Mouse (Mus musculus): ENCODE measurements around the gene Dhdds. TPM values are rescaled to one million over a fixed set of nuclear protein-coding genes. Genes with fewer than 3 reads are reported as not detected.

Gene Dhdds
- 10 to 100 TPM; 62.2 to 62.6 TPM for total RNA-seq (2021)

GRCm38 (mm10) chr4:134000466-134001438 is at the start of gene Dhdds:
Dhdds (minus strand) TSS chr4:134000918.
- DNase-seq (ENCODE audit: extremely low spot score in 1 of 2, low spot score in 1 of 2): peak; percentile 85 to 87

- no peak for DNase-seq (ENCODE audit: extremely low spot score in 1 of 2, low spot score in 1 of 2)
Measured at GRCm38 (mm10) chr4:134047648-134048047, 46.9 kb upstream of the Dhdds start.

- DNase-seq (ENCODE audit: extremely low spot score in 1 of 2, low spot score in 1 of 2): no peak
Measured at GRCm38 (mm10) chr4:134043041-134043440, 42.3 kb upstream of the Dhdds start.

DNA sequence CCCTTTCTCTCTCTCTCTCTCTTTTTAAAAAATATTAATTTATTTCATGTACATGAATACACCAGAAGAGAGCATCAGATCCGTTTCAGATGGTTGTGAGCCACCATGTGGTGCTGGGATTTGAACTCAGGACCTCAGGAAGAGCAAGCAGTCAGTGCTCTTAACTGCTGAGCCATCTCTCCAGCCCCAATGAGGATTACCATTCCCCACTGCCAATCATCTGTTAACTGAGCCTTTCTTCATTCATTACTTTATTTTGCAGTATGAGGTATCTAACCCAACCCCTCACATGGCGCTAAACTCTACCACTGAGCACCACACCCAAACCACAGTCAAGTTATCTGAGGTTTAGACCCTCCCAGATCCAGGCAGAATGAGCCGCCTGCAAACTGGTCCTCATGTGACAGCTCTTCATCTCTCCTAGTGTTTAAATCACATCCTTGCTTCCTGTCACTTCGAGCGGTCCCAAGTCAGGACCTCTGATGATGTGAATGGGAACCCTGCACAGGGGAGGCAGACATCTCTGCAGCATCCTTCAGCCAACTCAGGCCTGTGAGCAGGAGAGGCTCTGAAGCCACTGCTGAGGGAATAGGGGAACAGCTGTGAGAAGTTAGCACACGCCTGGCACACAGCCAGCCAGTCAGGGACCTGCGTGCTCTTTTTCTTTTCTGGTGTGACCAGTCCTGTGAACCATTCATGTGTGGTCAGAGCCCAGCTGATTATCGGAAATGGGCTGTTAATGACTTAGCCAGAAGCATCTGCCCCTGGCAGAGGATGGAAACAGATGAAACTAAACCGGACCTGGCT is 40.8 kb upstream of the Dhdds start:
- DNase-seq (ENCODE audit: extremely low spot score in 1 of 2, low spot score in 1 of 2): no peak

- peak; percentile 78 to 94 for DNase-seq (ENCODE audit: extremely low spot score in 1 of 2, low spot score in 1 of 2)
Measured at GRCm38 (mm10) chr4:134035953-134036352, 35.2 kb upstream of the Dhdds start.

DNA sequence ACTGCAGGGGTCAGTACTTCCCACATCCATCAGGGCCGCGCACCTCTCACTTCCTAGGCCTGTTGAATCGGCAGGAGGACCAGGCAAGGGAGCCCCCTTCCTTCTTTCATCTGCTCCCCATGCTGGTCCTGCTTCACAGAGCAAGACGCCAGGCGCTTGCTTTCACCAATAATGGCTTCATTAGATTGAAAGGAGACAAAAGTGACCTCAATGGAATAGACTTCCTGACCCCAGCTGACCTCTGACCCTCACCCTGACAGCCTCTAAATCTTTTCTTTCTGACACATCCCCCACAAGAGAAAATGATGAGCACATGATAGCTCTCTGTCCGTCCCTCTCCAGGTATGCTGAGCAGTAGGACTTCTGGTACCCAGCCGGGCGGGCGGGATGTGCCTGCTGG is 25.1 kb upstream of the Dhdds start:
- no peak for DNase-seq (ENCODE audit: extremely low spot score in 1 of 2, low spot score in 1 of 2)

DNA sequence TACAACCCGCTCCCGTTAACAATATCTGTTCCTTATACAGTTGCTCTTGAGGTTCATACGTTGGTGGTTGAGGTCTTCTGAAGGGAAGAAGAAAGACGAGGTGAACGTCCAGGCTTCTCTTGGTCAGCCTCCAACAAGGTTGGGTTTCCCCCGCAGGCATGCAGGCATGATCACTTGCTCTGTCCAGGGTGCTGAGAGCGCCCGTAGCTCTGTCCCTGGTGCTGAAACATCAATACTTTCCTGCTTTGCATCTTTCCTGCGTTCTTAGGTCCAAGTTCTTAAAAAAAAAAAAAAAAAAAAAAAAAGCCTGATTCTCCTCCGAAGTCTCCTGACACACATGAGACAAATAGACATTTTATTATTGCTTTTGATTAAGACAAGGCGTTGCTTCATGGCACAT is 19.9 kb upstream of the Dhdds start:
- peak in 1 of 2 experiments; percentile 59 for DNase-seq (ENCODE audit: extremely low spot score in 1 of 2, low spot score in 1 of 2)

- no peak for DNase-seq (ENCODE audit: extremely low spot score in 1 of 2, low spot score in 1 of 2)
Measured at GRCm38 (mm10) chr4:134019641-134020351, 19.1 kb upstream of the Dhdds start.

DNA sequence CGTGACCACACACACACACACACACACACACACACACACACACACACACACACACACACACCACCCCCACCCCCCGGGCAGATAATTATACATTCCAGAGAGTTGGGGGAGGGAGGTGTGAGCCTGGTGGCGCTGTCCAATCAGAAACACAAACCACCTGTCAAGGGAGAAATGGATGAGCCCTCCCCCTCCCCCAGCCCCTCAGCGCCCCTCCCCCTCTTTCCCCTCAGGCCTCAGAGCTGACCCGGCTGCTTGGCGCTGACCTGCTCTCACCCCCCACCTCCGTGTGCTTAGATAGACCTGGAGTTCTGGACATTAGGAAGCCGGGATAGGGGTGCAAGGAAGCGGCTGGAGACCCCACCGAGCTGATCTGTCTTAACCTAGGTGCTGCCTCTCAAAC is 18.5 kb upstream of the Dhdds start:
- no peak for DNase-seq (ENCODE audit: extremely low spot score in 1 of 2, low spot score in 1 of 2)

- DNase-seq (ENCODE audit: extremely low spot score in 1 of 2, low spot score in 1 of 2): no peak
Measured at GRCm38 (mm10) chr4:134018779-134019145, 18.0 kb upstream of the Dhdds start, which contains the start of gene Lin28a. Lin28a (minus strand) TSS chr4:134018841.

DNA sequence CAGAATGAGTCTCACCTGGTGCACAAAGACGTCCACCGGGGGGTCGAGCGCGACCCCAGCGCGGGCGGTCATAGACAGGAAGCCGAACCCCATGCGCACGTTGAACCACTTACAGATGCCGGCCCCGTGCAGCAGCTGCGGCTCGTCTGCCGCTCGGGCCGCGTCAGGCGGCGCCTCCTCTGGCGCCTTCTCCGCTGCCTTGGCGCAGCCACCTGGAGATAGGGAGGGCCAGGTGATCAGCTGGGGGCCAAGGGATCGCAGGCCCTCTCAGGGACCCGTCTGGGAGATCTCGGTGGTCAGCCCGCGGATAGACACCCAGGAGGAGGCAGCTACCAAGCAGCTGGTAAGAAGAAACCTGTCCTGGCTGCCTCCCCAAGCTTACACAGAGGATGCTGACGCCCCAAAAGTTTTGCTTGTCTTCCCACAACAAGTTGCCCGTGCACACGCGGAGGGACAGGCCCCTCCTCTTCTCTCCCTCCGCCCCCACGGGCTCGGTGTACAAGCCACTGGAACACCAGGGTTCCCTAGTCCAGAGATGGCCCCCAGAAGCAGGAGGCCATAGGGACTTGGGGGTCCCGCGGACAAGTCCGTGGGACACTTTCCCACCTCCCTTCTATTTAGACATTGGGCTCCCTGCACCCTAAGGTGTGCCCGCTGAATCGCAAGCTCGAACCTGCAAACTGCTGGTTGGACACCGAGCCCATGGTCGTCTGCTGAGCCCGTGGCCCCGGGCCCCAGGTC is 17.5 kb upstream of the Dhdds start:
- DNase-seq (ENCODE audit: extremely low spot score in 1 of 2, low spot score in 1 of 2): no peak

- no peak for DNase-seq (ENCODE audit: extremely low spot score in 1 of 2, low spot score in 1 of 2)
Measured at GRCm38 (mm10) chr4:134017201-134017865, 16.6 kb upstream of the Dhdds start.

GRCm38 (mm10) chr4:134016767-134017166 is 16.0 kb upstream of the Dhdds start:
- no peak for DNase-seq (ENCODE audit: extremely low spot score in 1 of 2, low spot score in 1 of 2)

DNA sequence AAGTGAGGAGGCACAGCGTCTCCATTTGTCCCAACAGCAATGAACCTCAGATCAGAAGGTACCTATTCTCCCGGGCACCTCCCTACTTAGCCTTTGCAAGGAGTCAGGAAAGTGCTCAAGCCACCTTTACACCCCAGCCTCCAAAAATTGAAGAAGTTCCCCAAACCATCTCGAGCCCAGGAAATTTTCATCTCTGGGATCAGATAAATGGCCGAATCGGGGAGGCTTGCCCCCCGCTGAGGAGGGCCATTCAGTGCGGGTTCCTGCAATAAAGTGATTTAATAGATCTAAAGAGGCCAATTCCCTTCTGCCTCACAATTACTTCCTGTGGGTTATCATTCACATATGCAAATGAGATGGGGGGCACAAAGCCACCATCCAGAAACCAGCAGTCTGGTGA is 15.5 kb upstream of the Dhdds start:
- no peak for DNase-seq (ENCODE audit: extremely low spot score in 1 of 2, low spot score in 1 of 2)

GRCm38 (mm10) chr4:134012858-134013528 is 12.3 kb upstream of the Dhdds start:
- no peak for DNase-seq (ENCODE audit: extremely low spot score in 1 of 2, low spot score in 1 of 2)

DNA sequence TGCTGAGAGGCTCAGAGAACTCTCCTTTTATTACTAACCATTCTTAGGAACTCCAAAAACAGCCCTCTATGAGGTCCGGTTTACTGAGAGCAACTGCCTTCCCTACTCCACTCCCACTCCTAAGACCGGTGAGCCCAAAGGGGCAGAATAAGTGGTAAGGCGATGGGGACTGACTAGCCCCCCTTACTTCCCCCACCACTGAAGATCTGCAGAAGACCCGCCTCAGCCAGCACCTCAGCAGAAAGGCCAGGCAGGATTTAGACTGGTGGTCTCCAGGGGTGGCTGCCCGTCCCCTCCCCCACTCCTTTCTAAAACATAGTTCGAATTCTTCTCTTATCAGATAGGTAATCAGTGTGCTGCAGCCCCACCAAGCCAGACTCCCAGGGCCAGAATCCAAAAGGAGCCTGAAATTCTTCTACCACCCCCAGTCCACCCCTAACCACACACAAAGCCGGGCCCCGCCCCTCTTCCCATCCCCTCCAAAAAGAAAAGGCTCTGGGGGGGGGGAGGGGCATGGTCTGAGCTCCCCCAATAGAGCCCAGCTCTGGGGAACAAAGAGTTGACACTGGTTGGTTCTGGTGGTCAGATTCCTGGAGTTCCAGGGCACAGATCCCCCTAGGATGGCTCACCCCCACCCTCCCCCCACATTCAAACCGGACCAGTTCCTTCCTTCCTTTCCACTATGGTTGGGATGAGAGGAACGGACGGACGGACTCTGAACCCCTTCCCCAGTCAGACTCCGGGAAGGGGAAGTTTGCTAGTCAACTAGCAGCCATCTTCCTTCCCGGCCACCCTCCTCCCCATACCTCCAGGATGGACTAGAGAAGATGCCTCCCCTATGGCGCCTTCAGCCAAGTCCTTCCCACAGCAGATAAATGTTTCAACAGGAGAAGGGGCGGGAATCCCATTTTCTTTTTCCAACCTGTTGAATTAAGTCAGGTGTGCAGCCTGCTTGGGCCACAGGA is 11.0 kb upstream of the Dhdds start:
- DNase-seq (ENCODE audit: extremely low spot score in 1 of 2, low spot score in 1 of 2): no peak

DNA sequence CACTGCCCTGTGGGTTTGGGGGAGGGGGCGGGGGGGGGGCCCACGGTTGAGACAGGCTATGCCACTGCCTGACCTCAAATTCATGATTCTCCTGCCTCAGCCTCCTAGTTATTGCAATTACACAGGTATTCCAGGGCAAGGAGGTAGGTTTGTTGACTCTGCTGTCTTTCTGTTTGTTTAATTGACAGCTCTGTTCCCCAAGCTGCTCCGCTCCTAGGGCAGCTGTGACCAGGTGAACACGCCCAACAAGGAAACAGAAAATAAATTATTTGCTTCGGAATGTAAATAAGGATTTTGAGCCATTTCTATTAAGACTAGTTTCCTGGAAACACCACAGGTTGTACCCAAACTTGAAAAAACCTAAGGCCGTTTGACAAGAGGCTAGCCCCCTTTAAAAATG is 9.0 kb upstream of the Dhdds start:
- no peak for DNase-seq (ENCODE audit: extremely low spot score in 1 of 2, low spot score in 1 of 2)

- DNase-seq (ENCODE audit: extremely low spot score in 1 of 2, low spot score in 1 of 2): no peak
Measured at GRCm38 (mm10) chr4:134006845-134007244, 6.1 kb upstream of the Dhdds start.

Data from layer of hippocampus, postnatal 25 days (tissue).